Mouse (Mus musculus): Measurements from ENCODE around the gene Gm49387. TPM values are rescaled to one million over a fixed set of nuclear protein-coding genes. Genes with fewer than 3 reads are reported as not detected.

Gene Gm49387
- total and polyA plus RNA-seq, 2 experiments from 2014 or later: 1.7 TPM; not detected in 1

- WGBS: 20% methylated on average over 9 of the region's 9 CpGs
- peak overlapping the region; percentile 78 for H3K27ac ChIP-seq (ENCODE audit: low read depth)
- no peak overlapping the region for H3K9ac ChIP-seq (replicated peaks; ENCODE audit: low read depth, low read length)
- H3K4me2 ChIP-seq (ENCODE audit: low read depth, low read length): peak overlapping the region; percentile 60
- 0 out of 2 replicates have a peak, but pooled peaks cover 13% of the 10 kb centered on the region for H3K4me1 ChIP-seq (ENCODE audit: control insufficient read depth, insufficient read depth)
- ATAC-seq (ENCODE audit: insufficient read depth, low read depth): no peak
- H3K4me3 ChIP-seq (ENCODE audit: low read depth, low read length): no peak overlapping the region; the same call in 1 of the 2 replicates
- no peaks in the 10 kb centered on the region for H3K36me3 ChIP-seq (replicated peaks; ENCODE audit: control insufficient read depth, insufficient read depth, low read length)
- H3K27me3 ChIP-seq (ENCODE audit: control insufficient read depth, insufficient read depth, low read length): no peaks in the 10 kb centered on the region
- TF ChIP-seq EP300 (IDR thresholded peaks at IDR 0.05; ENCODE audit: low read depth): no peak
- no peak for TF ChIP-seq CTCF (IDR thresholded peaks at IDR 0.05; ENCODE audit: low read depth)
- no peaks in the 10 kb centered on the region for H3K9me3 ChIP-seq (replicated peaks; ENCODE audit: control insufficient read depth, low read length)
- peak; percentile 10 for DNase-seq (ENCODE audit: low spot score)
Observed at GRCm38 (mm10) chr14:31577966-31578735, 62.5 kb downstream of the Gm49387 start.

DNA sequence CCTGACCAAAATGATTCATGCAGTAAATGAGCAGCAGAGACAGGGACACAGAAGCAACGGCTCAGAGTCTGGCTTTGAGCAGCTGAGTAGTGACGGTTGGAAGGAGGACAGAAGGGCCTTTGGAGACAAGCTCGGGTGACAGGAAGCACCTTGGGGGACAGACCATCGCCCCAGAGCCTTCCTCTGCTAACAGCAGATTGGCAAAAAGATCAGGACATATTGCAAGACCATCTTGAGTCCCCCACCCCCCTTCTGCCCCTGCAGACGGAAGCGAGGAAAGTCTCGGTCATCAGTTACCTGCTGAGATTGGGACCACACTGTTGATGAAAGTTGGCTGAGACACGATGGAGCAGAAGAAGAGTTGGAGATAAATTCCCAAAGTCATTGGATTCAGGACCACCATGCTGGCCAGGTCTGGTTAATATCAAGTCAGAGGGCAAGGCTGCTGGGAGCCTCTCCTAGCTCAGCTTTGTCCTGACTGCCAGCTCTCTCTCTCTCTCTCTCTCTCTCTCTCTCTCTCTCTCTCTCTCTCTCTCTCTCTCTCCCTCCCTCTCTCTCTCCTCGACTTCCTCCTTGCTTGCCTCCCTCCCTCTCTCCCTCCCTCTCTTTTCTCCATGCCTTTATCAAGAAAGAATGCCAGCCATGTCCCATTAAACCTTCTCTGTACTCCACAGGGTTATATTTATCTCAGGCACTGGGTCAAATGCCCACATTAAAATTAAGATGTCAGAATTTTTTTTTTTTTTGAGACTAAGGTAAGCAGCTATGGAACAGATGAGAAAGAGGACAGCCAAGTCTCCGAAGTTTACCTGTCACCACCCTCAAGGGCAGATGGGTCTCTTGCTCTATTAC, 63.6 kb downstream of the Gm49387 start:
- peak overlapping the region; percentile 38 for H3K4me3 ChIP-seq (ENCODE audit: low read depth, low read length)
- no peaks in the 10 kb centered on the region for H3K9me3 ChIP-seq (replicated peaks; ENCODE audit: control insufficient read depth, low read length)
- H3K27ac ChIP-seq (ENCODE audit: low read depth): peak overlapping the region; percentile 78
- no peaks in the 10 kb centered on the region for H3K27me3 ChIP-seq (ENCODE audit: control insufficient read depth, insufficient read depth, low read length)
- H3K9ac ChIP-seq (replicated peaks; ENCODE audit: low read depth, low read length): peak overlapping the region; percentile 44; the same call in 1 of the 2 replicates
- 12% methylated on average over 10 of the region's 10 CpGs for WGBS
- DNase-seq (ENCODE audit: low spot score) (peak; percentile 58), ATAC-seq (ENCODE audit: insufficient read depth, low read depth) (peak; percentile 72)
- no peaks in the 10 kb centered on the region for H3K36me3 ChIP-seq (replicated peaks; ENCODE audit: control insufficient read depth, insufficient read depth, low read length)
- TF ChIP-seq CTCF (IDR thresholded peaks at IDR 0.05; ENCODE audit: low read depth): no peak
- TF ChIP-seq EP300 (IDR thresholded peaks at IDR 0.05; ENCODE audit: low read depth): no peak
- H3K4me1 ChIP-seq (ENCODE audit: control insufficient read depth, insufficient read depth): 0 out of 2 replicates have a peak, but pooled peaks cover 13% of the 10 kb centered on the region
- H3K4me2 ChIP-seq (ENCODE audit: low read depth, low read length): peak overlapping the region; percentile 60

GRCm38 (mm10) chr14:31575866-31576265, 64.8 kb downstream of the Gm49387 start:
- ATAC-seq (ENCODE audit: insufficient read depth, low read depth): 0 out of 2 replicates have a peak, but pooled peaks have one; percentile 7
- 37% methylated on average over 9 of the region's 9 CpGs for WGBS
- peak; percentile 30 for DNase-seq (ENCODE audit: low spot score)
- peak overlapping the region; percentile 27; the same call in 1 of the 2 replicates for H3K9ac ChIP-seq (replicated peaks; ENCODE audit: low read depth, low read length)
- H3K4me2 ChIP-seq (ENCODE audit: low read depth, low read length): peak overlapping the region; percentile 60
- H3K36me3 ChIP-seq (replicated peaks; ENCODE audit: control insufficient read depth, insufficient read depth, low read length): no peaks in the 10 kb centered on the region
- peak overlapping the region; percentile 38 for H3K4me3 ChIP-seq (ENCODE audit: low read depth, low read length)
- H3K4me1 ChIP-seq (ENCODE audit: control insufficient read depth, insufficient read depth): peaks cover 17% of the 10 kb centered on the region
- H3K9me3 ChIP-seq (replicated peaks; ENCODE audit: control insufficient read depth, low read length): no peaks in the 10 kb centered on the region
- no peaks in the 10 kb centered on the region for H3K27me3 ChIP-seq (ENCODE audit: control insufficient read depth, insufficient read depth, low read length)
- TF ChIP-seq CTCF (IDR thresholded peaks at IDR 0.05; ENCODE audit: low read depth) (no peak), EP300 (IDR thresholded peaks at IDR 0.05; ENCODE audit: low read depth) (no peak)
- H3K27ac ChIP-seq (ENCODE audit: low read depth): peak overlapping the region; percentile 78

GRCm38 (mm10) chr14:31574903-31575665, 65.6 kb downstream of the Gm49387 start:
- no peaks in the 10 kb centered on the region for H3K36me3 ChIP-seq (replicated peaks; ENCODE audit: control insufficient read depth, insufficient read depth, low read length)
- no peak for TF ChIP-seq CTCF (IDR thresholded peaks at IDR 0.05; ENCODE audit: low read depth)
- TF ChIP-seq EP300 (IDR thresholded peaks at IDR 0.05; ENCODE audit: low read depth): no peak
- H3K4me3 ChIP-seq (ENCODE audit: low read depth, low read length): peak overlapping the region; percentile 38; the same call in 1 of the 2 replicates
- H3K4me2 ChIP-seq (ENCODE audit: low read depth, low read length): peak overlapping the region; percentile 60
- H3K9me3 ChIP-seq (replicated peaks; ENCODE audit: control insufficient read depth, low read length): no peaks in the 10 kb centered on the region
- H3K4me1 ChIP-seq (ENCODE audit: control insufficient read depth, insufficient read depth): peaks cover 25% of the 10 kb centered on the region
- 79% methylated on average over 18 of the region's 18 CpGs for WGBS
- no peaks in the 10 kb centered on the region for H3K27me3 ChIP-seq (ENCODE audit: control insufficient read depth, insufficient read depth, low read length)
- DNase-seq (ENCODE audit: low spot score) (no peak), ATAC-seq (ENCODE audit: insufficient read depth, low read depth) (no peak)
- no peak overlapping the region for H3K27ac ChIP-seq (ENCODE audit: low read depth)
- H3K9ac ChIP-seq (replicated peaks; ENCODE audit: low read depth, low read length): peak overlapping the region; percentile 27; the same call in 1 of the 2 replicates

All from heart, postnatal 0 days (tissue).